Mouse (Mus musculus): ENCODE data around the gene Olfr519.

Olfr519 gene

GRCm38 (mm10) chr7:108894320-108894719 lies at the start of gene Olfr519:
Gene Olfr519 (minus strand): TSS chr7:108894420.
- no peak for DNase-seq (ENCODE audit: extremely low read depth, low read depth)

GRCm38 (mm10) chr7:108944002-108944401 lies 49.8 kb upstream of the Olfr519 start:
- DNase-seq (ENCODE audit: extremely low read depth, low read depth) = peak; percentile 51

DNA sequence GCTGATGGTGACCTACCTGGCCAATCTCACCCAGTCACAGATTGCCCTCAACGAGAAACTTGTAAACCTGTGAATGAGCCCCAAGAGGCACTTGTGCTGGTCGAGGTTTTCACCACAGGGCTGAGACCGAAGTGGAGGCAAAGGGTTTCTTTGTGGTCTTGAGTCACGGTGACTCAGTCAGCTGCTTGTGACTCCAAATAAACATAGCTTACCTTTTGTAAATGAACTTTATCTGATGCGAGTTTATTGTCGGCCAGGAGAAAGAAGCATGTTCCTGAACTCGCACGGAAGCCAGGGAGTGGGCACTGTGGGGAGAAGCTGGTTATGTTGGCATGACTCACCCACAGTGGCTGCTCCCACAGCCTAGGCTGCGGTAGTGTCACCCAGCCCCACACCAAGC lies 47.2 kb upstream of the Olfr519 start:
- no peak for DNase-seq (ENCODE audit: extremely low read depth, low read depth)

DNA sequence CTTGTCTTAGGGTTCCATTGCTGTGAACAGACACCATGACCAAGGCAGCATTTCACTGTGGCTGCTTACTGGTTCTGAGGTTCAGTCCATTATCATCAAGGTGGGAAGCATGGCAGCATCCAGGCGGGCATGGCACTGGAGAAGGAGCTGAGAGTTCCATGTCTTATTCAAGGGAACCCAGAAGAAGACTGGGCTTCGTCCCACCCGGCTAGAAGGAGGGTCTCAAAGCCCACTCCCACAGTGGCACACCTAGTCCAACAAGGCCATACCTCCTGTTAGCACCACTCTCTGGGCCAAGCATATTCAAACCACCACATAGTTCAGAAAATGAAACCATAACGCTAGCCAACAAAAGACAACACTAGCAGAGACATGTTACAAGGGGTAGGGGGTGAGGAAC lies 42.4 kb upstream of the Olfr519 start:
- no peak for DNase-seq (ENCODE audit: extremely low read depth, low read depth)

DNA sequence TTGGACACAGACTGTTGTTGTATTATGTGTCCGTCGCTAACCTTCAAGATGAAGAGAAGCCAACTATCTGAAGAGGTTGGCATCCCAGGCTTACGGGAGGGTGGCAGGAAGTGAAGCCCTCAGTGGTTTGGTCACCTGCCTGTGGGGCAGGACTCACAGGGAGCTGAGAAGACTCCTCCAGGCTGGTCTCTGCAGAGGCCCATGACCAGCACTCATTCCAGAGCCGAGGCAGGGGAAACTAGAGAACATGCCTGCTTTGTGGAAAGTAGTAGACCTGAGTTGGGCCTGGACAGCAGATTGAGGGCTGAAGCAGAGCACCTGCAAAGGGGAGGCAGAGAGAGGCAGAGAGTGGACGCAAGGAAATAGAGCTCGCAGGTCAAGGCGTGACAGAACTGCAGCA lies 41.2 kb upstream of the Olfr519 start:
- no peak for DNase-seq (ENCODE audit: extremely low read depth, low read depth)

DNA sequence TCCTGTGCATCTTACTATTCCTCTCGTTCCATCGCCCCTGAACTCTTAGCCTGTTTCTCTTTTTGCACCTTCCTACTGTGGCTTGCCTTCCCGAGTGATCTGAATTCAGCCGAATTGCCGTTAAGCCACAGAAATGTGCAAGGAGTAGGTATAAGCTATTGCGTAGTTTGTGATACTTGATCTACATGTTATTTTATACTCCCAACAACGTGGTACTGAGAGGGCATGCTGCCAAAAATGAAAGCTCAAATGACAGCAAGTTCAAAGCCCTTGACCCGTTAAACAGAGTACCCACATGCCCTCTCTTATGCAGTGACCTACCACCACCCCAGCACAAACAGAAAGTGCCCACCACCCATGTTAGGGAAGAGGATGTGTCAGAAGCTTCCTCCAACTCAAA lies 40.6 kb upstream of the Olfr519 start:
- no peak for DNase-seq (ENCODE audit: extremely low read depth, low read depth)

GRCm38 (mm10) chr7:108933794-108934731 lies 39.8 kb upstream of the Olfr519 start, which contains the start of gene Eif3f:
Gene Eif3f (plus strand): TSS chr7:108934417.
- peak; percentile 99 for DNase-seq (ENCODE audit: extremely low read depth, low read depth)

DNA sequence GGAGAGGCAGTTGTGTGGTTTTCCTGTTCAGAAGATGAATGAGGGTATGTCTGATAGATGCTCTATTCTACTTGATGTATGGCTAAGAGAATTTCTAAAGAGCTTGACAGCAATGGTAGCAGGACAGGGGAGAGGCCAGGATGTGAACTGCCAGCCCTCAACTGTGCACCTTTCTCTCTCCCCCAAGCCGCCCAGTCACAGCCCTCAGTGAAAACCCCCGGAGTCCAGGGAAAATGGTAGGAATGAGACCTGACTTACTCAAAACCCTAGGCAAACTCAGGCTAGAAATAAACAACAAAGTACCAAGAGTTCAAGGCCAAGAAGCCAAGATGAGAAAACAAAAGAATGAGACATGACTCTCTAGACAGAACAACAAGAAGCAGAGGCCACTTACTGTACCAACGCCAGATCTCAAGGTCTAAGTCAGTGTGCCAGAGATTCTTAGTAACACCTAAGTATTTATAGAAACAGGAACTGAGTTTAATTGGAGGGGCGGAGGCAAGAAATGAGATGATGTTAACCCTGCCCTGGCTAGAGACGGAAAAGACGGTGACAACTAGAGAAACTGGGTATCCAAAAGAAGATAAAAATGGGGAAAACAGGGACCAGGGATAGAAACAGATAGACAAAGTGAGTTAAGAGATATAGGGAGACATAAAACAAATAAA lies 35.6 kb upstream of the Olfr519 start, which contains the start of gene Nlrp10:
Gene Nlrp10 (minus strand): TSS at position 453 of the 668 bp plus-strand sequence.
- DNase-seq (ENCODE audit: extremely low read depth, low read depth) = peak; percentile 74

- DNase-seq (ENCODE audit: extremely low read depth, low read depth) = no peak
Observed at GRCm38 (mm10) chr7:108928280-108929188, 34.3 kb upstream of the Olfr519 start.

DNA sequence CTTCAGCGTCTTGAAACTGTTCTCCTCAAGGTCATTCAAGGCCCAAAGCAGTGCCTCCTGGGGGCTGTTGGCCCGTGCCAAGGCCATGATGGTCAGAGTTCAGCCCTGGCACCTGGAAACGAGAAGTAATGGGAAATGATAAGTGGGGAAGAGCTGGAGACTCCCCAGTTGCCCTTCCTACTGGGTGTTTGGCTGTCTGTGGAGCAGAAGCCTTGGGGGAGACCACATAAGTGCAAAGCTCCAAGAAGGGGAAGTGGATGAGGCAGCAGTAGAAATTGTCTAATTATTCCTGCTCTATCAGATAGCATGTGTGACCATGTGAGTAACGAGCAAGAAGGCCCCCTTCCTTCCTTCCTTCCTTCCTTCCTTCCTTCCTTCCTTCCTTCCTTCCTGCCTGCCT lies 32.8 kb upstream of the Olfr519 start:
- DNase-seq (ENCODE audit: extremely low read depth, low read depth) = peak; percentile 43

DNA sequence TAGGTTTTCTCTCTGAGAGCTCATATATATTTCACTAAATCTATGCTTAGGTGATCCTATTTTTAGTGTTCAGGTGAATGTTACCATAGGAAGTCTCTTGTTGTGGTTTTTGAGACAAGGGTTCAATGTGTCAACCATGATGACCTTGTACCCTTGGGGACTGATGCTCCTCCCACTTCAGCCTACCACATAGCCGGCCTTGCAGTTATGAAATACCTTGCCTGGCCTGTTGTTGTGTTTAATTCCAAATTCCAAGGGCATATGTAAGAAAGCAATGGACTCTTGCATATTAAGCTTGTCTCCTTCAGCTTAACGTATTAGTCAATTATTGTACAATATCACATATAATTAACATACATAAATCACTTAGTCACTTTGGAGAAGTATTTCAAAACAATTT lies 9.7 kb upstream of the Olfr519 start:
- no peak for DNase-seq (ENCODE audit: extremely low read depth, low read depth)

GRCm38 (mm10) chr7:108884906-108885305 lies 9.3 kb downstream of the Olfr519 start, which contains the start of gene Olfr518:
Gene Olfr518 (minus strand): TSS chr7:108885006.
- no peak for DNase-seq (ENCODE audit: extremely low read depth, low read depth)

DNA sequence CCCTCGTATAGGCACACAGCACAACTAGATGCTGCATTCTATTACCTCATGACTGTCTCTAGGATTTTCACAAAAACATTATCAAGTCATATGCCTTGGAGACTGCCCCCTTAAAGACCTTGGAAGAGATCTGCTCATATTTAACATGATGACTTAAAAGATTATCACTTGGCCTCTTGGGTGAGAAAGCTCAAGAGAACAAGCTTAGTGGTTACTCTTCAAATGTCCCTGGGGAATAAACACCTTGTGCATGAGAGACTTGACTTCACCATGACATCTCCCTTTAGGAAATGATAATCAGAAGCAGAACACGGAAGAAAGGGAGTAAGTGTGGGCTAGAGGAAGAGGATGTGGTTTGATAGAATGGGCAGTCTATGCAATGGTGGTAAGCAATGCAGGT lies 21.9 kb downstream of the Olfr519 start, which contains the start of gene Olfr517:
Gene Olfr517 (minus strand): TSS at position 101 of the 400 bp plus-strand sequence.
- no peak for DNase-seq (ENCODE audit: extremely low read depth, low read depth)

DNA sequence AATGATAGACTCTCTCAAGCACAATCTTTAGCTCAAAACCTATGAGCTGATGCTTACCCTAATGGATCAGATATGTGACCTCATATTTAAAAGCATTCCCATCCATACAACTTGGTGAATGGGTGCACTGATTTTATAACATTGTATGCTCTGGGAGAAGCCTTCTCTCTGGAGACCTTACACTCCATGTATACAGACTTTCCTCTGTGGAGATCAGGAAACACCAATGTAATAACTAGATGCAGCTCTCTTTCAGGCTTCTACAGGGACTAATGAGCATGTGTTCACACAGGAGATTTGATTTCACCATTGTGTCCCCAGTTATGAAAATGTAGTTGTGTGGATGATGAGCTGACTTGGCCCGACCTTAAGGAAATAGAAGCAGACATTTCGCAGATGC lies 43.8 kb downstream of the Olfr519 start, which contains the start of gene Olfr516:
Gene Olfr516 (minus strand): TSS at position 101 of the 400 bp plus-strand sequence.
- DNase-seq (ENCODE audit: extremely low read depth, low read depth) = no peak

Measured in MEL-GATA-1-ER (cell line).